Mouse (Mus musculus) spleen, embryonic (tissue): ENCODE results near the gene Sel1l3.

ENCODE experiments used
- CTCF ChIA-PET: fragments of 350-600 bp; sonication (Branson Sonifier 250); formaldehyde crosslinking; loops from one replicate; lab custom pipeline; 2022; lab: Charles Lee

Sel1l3 gene

GRCm38 (mm10) chr5:53104177-53104855, 109.4 kb downstream of the Sel1l3 start:
- CTCF ChIA-PET, result no interaction called here

DNA sequence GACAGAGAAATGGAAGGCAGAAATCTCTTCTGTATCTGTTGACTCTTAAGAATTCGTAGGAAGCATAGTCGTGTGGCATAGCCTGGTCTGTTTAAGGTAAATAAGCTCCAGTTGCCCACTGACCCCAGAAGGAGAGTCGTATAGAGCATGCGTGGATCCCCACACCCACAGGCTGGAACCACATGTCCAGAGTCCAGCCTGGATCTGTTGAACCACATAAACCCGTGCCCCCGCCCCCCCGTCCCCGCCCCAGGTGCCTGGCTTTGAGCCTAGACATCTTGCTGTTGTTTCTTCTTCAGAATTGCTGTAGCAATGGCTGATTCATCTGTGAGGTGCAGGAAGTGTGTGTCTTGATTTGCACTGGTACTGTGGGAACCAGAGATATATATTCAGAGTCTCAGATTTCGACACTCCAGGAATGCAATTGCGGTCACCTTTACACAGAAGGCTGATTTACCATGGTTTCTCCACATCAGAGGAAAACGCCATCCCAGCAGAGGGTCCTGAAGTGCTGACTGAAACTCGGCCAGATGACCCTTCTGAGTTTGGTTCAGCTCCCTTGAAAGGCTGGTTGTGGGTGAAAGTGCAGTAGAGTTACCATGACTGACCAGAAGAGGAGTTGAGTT, 111.8 kb downstream of the Sel1l3 start:
- CTCF ChIA-PET, result no interaction called here

- CTCF ChIA-PET, result no interaction called here
Measured at GRCm38 (mm10) chr5:53091331-53091730, 122.4 kb downstream of the Sel1l3 start.

GRCm38 (mm10) chr5:53087452-53087851, 126.3 kb downstream of the Sel1l3 start:
- CTCF ChIA-PET, result no interaction called here

GRCm38 (mm10) chr5:53078453-53078852, 135.3 kb downstream of the Sel1l3 start:
- CTCF ChIA-PET, result no interaction called here

- CTCF ChIA-PET, result no interaction called here
Measured at GRCm38 (mm10) chr5:53074553-53074952, 139.2 kb downstream of the Sel1l3 start.

DNA sequence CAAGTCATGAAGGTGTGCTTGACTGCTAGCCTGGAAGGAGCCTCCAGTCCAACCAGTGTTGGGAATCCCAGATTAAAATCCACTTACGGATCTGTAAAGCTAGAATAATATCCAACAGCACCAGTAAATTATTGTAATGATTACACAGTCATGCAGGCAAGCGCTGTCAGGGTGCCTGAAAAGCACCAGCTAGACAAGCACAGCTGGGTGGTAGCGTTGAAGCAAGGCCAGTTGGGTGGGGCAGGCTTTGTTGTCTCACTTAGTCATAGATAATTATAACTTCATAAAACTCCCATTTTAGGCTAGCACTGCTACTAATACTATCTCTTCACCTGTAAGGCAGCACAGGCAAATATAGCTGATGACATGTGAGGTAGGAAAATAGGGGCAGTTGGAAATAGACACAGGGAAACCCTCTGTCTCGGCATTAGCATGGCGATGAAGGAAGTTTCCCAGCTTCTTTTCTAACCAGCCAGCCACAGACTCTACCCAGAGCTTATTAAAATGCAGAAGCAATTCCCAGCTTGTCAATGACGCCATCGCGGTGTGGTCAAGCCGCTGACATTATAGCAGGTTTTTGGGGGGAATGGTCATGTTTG, 152.1 kb downstream of the Sel1l3 start:
- CTCF ChIA-PET, result no interaction called here
